Mouse (Mus musculus): ENCODE measurements around the gene Lage3.
"Not testable (repeated sequence)": the region's sequence is repeated elsewhere in the genome, so short reads cannot be mapped to it uniquely, and the experiment has no call there.

The Lage3 gene

DNA sequence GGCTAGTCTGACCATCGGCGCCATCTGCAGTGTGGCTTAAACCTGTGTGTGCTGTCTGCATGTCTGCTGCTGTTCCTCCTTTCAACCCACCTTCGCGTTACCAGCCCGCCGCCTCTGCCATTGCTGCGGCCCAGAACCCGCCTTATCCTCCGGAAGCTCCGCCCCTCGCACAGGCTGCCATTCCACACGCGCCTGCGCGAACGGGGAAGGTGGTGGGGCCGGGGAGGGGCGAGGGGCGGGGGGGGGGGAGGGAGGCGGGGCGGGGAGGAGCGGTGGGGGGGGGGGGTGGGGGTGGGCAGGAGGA lies at the start of gene Lage3:
TSS of gene Lage3 (minus strand) at position 152 of the 304 bp plus-strand sequence.
- DNase-seq (ENCODE audit: low spot score) = peak; percentile 86

DNA sequence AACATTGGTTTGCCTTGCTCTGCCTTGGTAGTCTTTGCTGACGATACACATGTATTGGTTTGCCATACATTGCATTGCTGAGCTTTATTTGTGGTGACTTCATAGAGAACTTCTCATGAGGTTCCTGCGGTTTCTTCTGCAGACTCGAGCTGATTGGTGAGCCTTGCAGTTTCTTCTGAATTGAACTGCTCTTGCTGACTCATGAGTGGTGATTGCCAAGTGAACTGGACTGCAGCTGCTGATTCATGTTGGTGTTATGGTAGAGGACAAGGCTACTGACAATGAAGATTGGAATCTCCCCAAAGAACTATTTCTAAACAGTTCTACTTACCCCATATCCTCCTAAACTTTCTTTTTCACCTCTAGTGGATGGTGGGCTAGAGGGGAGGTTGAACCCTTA lies 46.7 kb upstream of the Lage3 start:
- no peak for DNase-seq (ENCODE audit: low spot score)

DNA sequence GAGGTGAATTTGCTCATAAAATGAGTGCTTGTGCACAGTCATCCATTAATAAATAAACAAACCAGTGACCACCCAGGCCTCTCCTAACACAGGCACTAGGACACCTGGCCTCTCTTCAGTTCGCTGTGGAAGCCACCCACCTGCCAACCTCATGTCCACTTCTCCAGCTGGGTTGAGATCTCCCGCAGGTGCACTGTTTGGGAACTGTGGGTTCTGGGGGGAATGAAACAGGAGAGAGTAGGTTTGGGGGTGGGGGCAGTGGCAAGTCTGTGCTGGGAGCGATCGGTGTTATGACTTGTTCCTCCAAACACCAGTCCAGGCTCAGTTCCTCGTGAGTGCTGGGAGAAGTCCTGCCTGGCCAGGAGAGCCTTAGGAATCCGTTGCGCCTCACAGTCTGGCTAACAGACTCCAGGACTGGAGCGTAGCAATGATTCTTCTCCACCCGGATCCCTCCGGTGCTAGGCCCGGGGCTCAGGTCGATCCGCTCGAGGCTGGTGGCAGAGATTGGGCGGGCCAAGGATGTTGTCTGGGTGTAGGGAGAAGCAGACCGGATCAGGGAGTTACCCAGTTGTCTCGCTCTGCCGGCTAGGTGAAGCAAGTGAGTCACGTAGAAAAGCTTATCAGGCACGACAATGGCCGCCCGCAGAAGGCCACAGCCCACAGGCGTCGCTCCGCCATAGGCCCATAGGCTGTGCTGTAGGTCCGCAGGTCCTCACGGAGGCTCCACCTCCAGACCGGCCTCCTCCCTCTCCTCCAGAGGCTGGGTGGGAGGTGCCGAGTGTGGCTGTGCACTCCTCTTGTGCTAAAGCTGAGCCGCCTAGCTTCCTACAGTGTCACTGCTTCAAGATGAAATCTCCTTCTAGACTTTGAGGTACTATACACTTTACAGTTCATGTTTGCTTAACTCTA lies 39.4 kb upstream of the Lage3 start, which contains the start of the genes Fam3a and Ikbkg:
TSS of gene Fam3a (minus strand) at position 738 of the 909 bp plus-strand sequence.
TSS of gene Ikbkg (plus strand) at position 756 of the 909 bp plus-strand sequence.
- DNase-seq (ENCODE audit: low spot score) = peak; percentile 79

DNA sequence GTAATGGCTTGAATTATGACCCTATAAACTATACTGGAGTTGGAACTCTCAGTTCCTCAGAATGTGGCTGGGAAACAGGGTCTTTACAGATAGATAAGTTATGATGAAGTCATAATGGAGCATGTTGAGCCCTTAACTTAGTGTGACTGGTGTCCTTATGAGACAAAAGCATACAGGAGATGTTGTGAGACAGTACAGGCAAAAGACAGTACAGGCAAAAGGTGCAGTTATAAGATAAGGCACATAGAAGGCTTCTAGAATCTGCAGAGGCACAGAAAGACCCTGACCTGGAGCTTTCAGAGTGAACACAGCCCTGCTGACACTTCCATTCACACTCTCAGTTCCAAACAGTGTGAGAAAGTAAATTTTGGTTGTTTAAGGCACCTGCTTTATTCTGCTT lies 34.7 kb upstream of the Lage3 start:
- no peak for DNase-seq (ENCODE audit: low spot score)

DNA sequence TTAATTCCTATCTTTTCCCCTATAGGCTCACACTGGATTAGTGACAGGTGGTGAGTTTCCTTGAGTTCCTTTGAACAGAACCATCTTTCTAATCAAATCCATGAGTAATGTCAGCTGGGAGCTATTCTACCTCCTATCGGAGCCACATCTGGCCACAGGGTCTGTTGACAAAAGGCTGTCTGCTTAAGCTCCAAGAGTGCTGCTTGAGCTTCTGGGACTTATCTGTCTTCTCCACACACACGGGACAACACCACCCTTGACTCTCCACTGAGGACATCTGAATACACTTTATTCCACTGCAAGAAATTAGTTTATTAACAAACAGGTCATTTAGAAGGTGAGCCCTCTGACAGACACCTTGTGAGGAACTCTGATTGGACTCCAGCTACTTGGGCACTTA lies 31.0 kb upstream of the Lage3 start:
- no peak for DNase-seq (ENCODE audit: low spot score)

DNA sequence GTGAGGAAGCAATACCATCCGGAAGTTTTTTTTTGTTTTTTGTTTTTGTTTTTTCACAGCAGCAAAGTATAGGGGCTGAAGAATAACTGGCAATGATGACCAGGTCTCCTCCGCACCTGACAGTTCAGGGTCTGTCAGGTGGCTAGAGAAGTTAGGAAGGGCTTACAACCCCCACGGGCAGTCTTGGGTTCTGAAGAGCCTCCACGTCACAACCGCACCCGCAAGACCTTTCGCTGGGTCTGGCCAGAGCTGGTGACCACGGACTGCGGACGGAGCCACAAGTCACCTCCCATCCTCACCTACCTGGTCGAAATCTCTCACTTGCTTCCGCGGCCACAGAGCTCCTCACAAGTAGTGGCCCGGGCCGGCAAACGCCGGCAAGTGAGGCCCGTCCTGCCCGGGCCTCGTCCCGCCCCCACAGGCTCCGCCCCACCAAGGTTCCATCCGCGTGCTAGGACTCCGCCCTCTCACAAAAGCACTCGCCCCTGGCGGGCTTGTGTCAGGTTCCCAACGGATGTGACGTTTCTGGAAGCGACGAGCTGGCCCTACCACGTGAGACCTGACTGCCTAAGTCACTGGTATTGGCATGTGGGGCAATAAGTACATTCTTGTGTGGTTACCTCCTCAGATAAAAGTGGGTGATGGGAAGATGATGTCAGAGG lies 19.6 kb upstream of the Lage3 start, which contains the start of the genes Ubl4a and Slc10a3:
TSS of gene Ubl4a (minus strand) at position 331 of the 662 bp plus-strand sequence.
TSS of gene Slc10a3 (minus strand) at position 462 of the 662 bp plus-strand sequence.
- peak; percentile 90 for DNase-seq (ENCODE audit: low spot score)

DNA sequence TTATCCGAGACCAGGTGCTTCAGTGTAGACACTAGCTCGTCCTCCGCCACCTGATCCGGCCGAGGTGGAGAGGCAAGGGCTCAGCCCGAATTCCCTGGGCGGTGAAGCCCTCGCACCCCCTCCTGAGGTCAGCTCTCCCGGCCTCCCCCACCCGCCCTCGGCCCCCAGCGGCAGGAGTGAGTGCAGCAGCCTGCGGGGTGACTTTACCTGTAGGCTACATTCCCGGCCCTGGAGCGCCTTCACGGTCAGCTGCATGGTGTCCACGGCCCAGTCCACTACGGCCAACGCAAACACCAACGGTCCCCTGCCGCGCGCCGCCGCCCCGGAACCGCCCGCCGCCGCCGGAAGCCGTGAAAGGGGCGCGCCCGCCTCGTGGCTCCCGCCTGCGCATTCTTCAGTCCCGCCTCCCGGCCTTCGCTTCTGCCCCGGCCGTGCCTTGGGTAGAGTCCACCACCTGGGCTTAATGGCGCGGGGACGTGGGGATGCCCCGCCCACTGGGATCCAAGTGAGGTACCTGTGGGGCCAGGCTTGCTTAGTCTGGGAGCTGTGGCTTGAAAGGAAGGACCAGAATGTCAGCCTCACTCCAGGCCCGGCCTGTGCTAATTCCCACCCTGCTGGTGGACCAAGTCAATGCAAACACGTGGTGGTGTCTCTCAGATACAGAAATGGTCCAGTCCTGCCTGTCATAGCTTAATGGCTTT lies 14.9 kb upstream of the Lage3 start:
- DNase-seq (ENCODE audit: low spot score) = peak; percentile 78

DNA sequence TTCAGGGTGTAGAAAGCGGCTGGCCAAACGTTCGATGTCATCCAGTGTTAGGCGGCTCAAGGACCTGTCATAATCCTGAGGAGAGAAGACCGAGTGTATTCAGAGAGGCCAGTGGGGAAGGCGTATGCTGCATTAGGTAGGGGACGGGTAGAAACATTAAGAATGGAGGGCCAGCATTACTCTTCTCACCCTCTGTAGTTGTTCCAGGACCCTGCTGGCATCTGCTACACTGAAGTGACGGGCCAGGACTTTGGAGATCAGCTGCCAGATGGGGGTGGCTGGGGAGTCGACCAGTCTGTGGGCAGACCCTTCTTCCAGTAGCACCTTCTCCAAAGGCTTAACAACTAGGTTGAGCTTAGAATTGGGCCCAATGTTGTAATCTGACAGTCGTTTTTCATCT lies 14.1 kb upstream of the Lage3 start:
- no peak for DNase-seq (ENCODE audit: low spot score)

DNA sequence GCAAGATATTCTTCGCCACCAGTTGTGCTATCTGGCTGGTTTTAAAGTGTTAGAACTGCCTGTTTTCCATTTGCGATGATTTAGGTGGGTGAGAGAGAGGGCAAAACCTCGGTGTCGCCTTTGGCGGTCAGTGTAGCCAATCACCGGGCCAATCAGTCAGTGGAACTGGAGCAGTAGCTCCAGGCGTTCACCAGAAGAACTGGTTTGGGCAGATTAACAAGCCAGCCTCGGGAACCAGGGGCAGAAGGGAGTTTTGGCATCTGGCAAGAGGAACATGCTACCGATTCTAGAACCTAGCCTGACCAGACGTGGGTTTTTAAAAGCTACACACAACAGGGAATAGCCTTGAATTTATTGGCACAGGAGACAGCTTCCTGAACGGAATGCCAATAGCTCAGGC lies 5.8 kb upstream of the Lage3 start:
- no peak for DNase-seq (ENCODE audit: low spot score)

DNA sequence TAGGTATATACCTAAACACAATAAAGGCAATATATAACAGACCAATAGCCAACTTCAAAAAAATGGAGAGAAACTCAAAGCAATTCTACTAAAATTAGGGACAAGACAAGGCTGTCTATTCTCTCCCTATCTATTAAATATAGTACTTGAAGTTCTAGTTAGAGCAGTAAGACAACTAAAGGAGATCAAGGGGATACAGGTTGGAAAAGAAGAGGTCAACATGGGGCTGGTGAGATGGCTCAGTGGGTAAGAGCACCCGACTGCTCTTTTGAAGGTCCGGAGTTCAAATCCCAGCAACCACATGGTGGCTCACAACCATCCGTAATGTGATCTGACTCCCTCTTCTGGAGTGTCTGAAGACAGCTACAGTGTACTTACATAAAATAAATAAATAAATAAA lies 3.7 kb upstream of the Lage3 start:
- DNase-seq (ENCODE audit: low spot score) = not testable (repeated sequence)

DNA sequence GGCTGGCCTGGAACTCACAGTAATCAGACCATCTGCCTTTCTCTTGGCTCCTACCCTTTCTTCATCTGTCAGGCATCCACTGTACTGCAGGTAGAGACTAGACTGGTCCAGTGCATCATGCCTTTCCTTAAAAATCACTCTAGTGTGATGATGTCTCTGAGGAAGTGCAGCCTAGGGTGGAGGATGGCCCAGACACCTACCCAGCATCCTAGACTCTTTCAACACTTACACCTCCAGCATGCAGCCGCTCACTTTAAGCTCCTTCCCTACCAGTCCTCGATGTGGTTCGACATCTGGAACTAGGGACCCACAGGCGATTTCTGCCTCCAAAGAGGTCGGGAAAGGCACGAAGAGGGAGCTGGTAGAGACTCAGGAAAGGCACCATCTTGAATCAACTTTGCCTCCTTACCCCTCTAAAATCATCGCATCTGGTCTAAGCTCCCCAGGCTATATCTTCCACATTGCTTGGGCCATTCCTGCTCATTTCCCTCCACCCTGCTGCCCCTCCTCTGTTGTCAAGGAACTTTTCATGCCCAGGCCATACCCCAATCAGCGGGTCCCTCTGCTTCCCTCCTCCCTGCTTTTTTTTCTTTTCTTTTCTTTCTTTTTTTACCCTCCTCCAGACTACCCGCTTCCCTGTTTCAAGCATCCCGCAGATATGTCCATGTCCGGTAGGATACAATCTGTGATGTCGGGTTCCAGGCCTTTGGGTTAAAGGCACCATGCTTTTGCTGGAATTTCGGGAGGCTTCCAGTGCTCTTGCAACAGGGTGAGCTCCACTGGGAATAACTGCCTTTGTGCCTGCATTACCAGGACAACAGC lies 562 bp downstream of the Lage3 start:
- no peak for DNase-seq (ENCODE audit: low spot score)

DNA sequence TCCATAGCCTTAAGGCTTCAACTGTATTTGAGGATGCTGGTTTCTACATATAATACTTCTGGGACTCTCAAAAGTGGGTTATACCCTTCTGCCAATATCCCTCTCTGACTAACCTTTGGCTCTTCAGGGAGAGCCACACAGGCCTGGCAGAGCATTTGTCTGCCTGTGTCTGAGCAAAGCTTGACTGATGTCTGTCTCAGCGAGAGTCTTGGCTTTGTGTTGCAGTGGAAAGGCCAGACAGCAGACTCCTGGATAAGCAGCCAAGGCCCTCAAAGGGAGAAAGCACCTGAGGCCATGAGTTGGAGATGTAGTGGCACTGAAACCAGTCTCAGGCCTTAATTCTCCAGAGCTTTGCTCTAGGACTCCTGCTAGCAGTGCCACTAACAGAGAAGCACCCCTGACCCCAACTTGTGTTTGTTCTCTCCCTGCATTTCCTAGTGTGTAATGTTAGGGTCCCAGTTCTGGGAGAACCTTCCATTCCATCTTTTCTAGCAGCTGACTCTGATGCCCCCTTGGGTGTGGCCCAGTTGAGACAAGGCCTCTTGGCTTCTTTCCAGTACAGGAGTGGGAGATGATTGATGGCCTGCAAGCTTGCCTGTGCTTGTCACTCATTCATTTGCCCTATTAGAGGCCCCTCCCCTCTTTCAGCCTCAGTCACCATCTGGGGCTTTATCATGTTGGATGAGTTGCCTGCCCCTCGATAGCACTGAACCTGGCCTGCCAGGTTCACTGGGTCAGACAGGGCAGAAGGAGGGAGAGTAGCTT lies 23.1 kb downstream of the Lage3 start:
- no peak for DNase-seq (ENCODE audit: low spot score)

DNA sequence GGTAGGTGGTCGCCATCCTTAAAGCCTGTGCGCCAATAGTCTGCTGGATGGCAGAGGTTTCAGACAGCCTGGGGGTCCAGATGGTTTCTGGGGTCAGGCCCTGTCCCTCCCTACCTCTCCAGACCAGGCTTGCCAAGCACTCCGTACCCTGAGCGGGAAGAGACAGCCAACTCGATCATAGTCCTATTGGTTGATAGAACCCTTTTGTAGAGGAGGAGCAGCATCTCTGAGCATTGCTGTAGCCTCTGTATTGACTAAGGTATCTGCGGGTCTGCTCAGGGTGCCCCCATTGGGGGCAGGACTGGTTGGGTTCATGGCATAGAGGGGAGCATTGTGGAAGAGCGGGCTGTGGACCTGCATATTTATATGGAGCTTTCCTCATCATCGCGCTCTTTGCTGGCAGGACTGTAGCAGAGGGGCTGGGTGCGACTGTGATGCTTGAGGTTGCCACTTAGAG lies 24.2 kb downstream of the Lage3 start:
- no peak for DNase-seq (ENCODE audit: low spot score)

DNA sequence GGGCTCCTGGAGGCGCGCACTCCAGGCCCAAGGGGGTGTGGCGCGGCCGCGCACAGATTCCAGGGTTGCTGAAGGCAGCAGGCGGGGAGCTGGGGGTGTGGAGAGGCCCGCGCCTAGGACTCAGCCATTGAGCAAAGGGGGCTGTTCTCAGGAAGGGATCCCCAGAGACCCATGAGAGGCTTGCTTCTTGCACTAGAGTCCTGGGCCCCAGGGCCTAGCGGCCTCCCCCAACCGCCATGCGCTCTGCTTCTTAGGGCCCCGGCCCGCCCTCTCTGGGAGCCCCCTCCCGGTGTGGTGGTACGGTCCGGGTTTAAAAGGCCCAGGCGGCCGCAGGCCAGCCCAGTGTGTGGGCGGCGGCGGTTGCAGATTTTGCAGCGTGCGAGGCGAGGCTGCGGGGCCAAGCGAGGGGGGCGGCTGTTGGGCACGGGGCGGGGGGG lies 24.7 kb downstream of the Lage3 start, which contains the start of gene Plxna3:
TSS of gene Plxna3 (plus strand) at position 342 of the 437 bp plus-strand sequence.
- peak; percentile 80 for DNase-seq (ENCODE audit: low spot score)

DNA sequence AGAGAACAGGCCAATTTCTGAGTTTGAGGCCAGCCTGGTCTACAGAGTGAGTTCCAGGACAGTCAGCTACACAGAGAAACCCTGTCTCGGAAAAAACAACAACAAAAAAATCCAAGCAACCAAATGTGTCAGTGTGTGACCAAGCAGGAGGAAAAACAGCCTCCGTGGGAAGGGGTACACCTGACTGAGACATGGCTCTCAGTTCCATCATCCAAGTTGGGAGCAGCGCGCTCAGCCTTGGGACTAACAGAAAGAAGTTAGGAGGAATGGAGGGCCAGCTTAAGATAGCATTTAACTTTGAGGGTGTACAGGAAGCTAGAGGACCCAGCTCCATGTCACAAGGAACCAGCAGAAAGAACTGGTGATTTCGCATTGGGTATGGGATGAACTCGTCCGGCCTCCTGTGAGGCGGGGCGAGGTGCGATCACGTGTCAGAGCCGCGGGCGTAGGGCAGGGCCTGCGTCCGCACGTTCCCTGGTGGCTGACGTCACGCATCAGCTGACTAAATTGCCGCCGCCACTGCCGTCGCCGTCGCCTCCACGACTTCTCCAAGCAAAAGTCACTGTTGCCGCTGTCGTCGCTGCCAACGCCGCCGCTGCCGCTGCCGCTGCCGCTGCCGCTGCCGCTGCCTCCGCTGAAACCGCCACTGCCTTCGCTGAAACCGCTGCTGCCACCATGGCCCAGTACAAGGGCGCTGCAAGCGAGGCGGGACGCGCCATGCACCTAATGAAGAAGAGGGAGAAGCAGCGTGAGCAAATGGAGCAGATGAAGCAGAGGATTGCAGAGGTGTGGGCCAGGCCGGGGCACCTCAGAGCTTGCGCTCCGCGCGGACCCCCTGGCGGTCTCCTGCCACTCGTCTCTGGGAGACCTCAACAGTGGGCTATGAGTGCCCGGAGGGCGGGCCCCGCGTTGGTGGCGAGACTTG lies 40.6 kb downstream of the Lage3 start, which contains the start of gene Fam50a:
TSS of gene Fam50a (plus strand) at position 494 of the 925 bp plus-strand sequence.
- peak; percentile 86 for DNase-seq (ENCODE audit: low spot score)

DNA sequence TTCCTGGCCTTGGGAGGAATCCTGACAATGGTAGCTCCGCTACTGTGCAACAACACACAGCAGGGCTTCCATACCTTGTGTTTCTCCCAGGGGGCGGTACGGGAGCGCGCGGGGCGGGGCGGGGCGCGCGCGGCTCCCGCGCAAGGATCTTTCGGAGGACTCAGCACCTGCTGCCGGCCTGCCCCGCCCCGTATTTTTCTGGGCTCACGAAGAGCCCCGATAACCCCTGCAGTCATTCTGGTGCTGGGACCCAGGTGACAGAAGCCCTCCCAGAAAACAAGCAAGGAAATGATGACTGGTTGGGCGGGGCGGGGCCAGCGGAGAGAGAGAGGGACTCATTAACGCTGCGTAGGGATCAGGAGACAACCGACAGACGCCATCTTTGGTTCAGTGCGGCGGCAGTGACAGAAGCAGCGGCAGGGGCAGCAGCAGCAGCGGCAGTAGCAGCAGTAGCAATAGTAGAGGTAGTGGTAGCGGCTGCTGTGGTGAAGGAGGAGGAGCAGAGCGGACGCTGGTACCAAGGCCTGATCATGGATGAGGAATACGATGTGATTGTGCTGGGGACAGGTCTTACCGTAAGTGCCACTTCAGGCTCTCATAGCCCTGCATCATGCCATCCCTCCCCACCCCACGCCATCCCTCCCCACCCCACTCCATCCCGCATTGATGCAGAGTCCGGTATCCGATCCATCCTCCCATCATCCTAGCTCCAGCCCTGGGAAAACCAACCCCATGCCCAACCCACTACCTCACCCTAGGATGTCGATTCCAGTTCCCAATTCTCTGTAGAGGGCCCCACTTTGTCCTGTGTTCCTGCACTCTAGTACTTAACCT lies 48.3 kb downstream of the Lage3 start, which contains the start of gene Gdi1:
TSS of gene Gdi1 (plus strand) at position 132 of the 834 bp plus-strand sequence.
- DNase-seq (ENCODE audit: low spot score) = peak; percentile 76

All from testis, postnatal 10 days (tissue).